Mouse (Mus musculus) embryonic fibroblast, embryonic 13.5 days (primary cell): ENCODE data around the gene Fignl2. TPM values are rescaled to one million over a fixed set of nuclear protein-coding genes. Genes with fewer than 3 reads are reported as not detected.

Experiments used
- H3K27ac ChIP-seq: 2 replicates; pipeline ENCODE4 v1.5.1; 2012; ENCODE audit warnings: low read length, control low read depth, inconsistent platforms; ENCODE audit not compliant: insufficient read depth
- H3K4me1 ChIP-seq: 2 replicates; pipeline ENCODE4 v1.6.1; 2011; ENCODE audit warnings: low read length; ENCODE audit not compliant: control insufficient read depth, insufficient read depth
- H3K4me3 ChIP-seq: 2 replicates; pipeline ENCODE4 v1.5.1; 2011; ENCODE audit warnings: mild to moderate bottlenecking, control low read depth, low read length; ENCODE audit not compliant: insufficient read depth
- CTCF ChIP-seq: IDR thresholded peaks from 2 replicates; pipeline ENCODE4 v1.5.1; 2011; ENCODE audit warnings: mild to moderate bottlenecking, control low read depth, low read length, moderate library complexity, borderline replicate concordance; ENCODE audit not compliant: insufficient read depth
- POLR2A ChIP-seq: IDR thresholded peaks from 2 replicates; pipeline ENCODE4 v1.6.1; 2011; ENCODE audit warnings: low read depth, mild to moderate bottlenecking, control low read depth, low read length, moderate library complexity
- polyA plus RNA-seq: library from polyadenylated mRNA; stranded (reverse); fragments of >200 nt; gene quantifications from 2 replicates; pipeline ENCODE4 v1.2.4, GENCODE M21; 2011; ENCODE audit warnings: low read depth; ENCODE audit not compliant: missing spikeins, insufficient read length

The Fignl2 gene
- polyA plus RNA-seq, 1 experiment = 1.3 TPM

DNA sequence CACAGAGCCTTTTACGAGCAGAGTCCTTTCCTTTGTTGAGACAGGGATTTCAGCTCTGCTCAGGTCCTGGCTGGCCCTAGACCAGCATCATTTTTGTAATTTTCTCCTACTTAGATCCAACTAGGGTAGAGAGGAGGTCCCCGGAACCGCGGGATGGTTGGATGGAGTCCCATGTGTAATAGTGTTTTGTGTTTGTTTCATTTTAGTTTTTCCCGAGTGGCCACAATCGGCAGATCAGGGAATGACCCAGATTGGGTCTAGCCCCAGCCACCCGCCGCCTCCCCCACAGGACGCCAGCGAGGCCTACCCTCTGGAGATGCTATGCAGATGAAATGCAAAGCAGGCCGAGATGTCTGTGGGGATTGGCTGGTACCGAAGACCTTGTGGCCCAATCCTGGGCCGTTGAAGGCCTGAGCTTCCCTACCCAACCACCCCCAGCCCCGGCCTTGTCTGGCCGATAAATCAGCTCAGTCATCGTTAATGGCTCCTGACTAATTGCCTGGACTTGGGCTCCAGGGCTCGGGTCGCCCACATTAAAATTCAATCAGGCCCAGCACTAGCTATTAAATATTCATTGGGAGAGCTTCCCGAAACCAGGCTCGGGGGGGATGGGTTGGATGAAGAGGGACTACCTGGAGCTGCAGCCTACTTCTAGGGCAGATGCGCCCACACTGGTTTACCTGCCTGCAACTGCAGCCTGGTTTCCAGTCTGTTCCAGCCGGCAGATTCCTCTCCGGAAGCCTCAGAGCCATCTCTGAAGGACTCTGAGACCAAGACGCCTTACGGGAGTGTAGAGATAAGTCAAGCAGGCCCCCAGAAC, 14.7 kb upstream of the Fignl2 start:
- Histone ChIP-seq H3K4me3 (no peak overlapping the region), H3K27ac (no peak overlapping the region), H3K4me1 (0 out of 2 replicates have a peak, but pooled peaks cover 2% of the 10 kb centered on the region)
- TF ChIP-seq POLR2A (no peak), CTCF (no peak)

DNA sequence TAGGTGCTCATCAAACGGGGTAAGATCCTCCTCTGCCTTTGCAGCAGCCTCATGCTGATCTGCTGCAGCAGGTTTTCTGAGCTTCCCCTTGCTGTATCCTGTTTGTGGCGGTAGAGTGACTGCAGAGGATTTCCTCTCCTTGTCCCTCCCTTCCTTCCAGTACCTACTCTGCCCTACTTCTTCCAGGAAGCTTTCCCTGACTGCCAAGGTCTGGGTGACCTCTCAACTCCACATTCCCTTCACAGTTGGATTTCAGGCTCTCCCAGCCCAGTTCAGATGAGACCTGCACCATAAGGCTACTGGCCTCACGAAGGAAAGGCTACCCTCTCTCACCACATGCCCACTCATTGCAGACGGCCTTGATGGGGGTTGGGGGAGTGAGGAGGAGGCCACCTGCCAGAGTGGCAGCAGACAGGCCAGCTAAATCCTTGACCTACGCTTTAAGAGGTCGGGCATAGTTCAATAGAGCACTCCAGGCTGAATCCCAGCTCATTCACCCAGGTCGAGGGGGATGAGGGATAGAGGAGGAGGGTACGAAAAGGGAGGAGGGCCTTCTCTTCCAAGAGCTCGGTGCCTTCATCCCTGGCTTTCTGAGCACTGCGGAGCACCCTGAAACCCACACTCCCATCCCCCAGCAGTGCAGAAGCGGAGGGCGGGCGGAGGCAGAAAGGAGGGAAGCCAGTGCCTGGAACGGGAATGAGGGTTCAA, 13.9 kb upstream of the Fignl2 start:
- Histone ChIP-seq H3K4me3 (no peak overlapping the region), H3K27ac (no peak overlapping the region), H3K4me1 (no peaks in the 10 kb centered on the region)
- no peak for TF ChIP-seq POLR2A
- no peak for TF ChIP-seq CTCF

DNA sequence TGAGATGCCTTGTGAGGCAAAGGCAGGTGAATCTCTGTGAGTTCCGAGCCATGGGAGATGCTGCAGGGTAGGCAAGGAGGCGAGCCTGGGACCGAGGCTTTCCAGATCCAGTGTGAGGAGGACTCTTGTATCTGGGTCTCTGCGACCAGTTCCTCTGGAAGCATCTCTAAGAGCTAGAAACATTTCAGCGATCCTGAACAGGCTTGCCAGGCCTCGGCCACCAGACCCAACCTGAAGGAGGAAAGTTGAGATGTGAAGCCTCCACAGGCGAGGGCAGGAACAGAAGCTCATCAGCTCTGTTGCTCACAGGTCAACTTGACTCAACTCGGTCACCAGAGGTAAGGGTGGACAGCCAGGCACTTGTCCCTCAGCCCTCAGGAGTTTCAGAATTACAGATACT, 13.2 kb upstream of the Fignl2 start:
- TF ChIP-seq POLR2A (no peak), CTCF (no peak)
- Histone ChIP-seq H3K27ac (no peak overlapping the region), H3K4me3 (no peak overlapping the region), H3K4me1 (no peaks in the 10 kb centered on the region)

DNA sequence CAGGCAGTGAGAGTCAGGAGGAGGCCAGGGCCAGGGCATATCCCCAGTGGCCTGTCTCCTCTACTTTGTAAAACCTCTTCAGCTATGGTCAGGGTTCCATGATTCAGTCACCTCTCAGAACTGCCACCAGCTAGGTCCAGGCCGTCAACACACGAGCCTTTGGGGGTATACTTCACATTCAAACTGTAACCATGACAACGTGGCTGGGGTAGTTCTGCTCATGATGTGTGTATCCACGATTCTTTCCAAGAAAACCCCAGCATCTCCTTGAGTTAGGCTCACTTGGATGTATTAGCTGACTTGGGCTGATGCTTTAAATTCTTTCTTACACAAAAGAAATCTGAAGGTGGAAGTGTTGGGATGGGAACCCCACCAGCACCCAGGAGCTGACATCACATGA, 9.9 kb upstream of the Fignl2 start:
- no peak for TF ChIP-seq POLR2A
- no peak for TF ChIP-seq CTCF
- H3K27ac ChIP-seq = no peak overlapping the region
- no peaks in the 10 kb centered on the region for H3K4me1 ChIP-seq
- no peak overlapping the region for H3K4me3 ChIP-seq

DNA sequence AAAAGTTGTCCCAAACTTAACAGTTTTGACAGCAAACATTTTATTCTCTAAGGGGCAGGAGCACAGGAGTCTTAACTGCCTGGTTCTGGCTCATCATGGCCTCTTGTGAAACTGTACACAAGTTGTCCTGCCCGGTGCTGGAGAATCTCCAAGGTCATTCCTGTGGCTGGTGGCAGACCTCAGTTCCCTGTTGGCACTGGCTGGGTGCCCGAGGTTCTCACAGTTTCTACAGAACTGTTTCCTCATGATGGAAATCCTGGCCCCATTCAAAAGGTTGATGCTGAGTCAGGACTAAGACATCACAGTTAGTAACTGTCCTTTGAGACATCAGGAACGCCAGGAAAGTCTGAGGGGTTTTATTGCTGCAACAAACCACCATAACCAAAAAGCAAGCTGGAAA, 8.6 kb upstream of the Fignl2 start:
- Histone ChIP-seq H3K27ac (no peak overlapping the region), H3K4me1 (no peaks in the 10 kb centered on the region), H3K4me3 (no peak overlapping the region)
- TF ChIP-seq POLR2A = no peak
- no peak for TF ChIP-seq CTCF

DNA sequence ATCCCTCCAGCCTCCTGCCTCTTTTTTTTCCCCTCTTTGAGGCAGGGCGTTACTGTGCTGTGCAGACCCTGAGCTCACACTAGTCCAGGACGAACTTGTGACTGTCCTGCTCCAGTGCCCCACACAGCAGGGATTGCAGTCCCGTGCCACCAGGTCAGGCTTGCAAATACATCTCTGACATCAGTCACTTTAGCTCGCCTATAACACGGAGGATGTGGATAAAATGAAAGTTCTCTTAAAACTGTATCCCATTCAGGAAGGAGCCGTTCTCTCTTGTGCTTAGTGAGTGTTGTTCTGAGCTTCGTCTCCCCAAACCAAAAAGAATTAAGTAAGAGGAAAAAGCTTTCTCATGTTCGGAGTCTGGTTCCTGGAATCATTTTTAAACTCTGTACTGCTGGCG, 8.1 kb upstream of the Fignl2 start:
- Histone ChIP-seq H3K4me3 (no peak overlapping the region), H3K27ac (no peak overlapping the region), H3K4me1 (no peaks in the 10 kb centered on the region)
- TF ChIP-seq POLR2A = no peak
- TF ChIP-seq CTCF = no peak

DNA sequence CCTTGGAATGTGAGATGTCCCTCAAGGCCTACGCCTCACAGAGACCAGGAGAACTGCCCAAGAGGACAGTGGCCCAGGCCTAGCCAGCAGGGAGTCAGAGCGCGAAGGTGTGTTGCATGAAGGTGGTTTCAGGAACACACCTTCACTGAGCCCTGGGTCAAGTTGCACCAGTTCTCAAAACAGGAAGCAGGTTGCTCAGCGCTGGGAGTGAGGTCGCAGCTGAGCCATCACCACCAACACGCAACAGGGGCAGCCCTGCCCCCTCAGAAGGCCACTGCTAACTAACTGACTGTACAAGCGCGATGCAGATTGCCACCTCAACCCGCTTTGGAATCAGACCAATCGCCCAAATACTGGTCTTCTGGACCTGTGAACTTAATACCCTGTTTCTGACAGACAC, 6.1 kb upstream of the Fignl2 start:
- H3K4me3 ChIP-seq = no peak overlapping the region
- TF ChIP-seq POLR2A (no peak), CTCF (no peak)
- no peak overlapping the region for H3K27ac ChIP-seq
- no peaks in the 10 kb centered on the region for H3K4me1 ChIP-seq

DNA sequence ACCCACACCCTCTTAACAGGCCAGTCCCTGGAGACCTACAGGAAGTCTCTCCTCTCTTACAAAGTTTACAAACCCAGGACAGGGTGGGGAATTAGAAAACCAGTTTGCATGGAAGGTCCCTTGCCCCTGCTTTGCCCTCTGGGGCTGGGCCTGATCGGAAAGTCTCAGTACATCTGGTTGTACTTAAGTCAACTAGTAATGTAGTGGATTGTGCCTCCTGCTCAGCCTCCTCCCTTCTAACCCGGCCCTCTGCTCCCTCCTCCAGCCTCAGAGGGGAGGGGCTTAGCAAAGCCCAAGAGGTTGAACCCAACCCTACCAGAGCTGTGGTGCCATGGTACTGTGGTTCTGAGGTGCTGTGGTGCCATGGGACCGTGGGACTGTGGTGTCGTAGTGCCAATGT, 3.9 kb upstream of the Fignl2 start:
- Histone ChIP-seq H3K4me3 (no peak overlapping the region), H3K27ac (no peak overlapping the region), H3K4me1 (no peaks in the 10 kb centered on the region)
- TF ChIP-seq POLR2A = no peak
- TF ChIP-seq CTCF = no peak

DNA sequence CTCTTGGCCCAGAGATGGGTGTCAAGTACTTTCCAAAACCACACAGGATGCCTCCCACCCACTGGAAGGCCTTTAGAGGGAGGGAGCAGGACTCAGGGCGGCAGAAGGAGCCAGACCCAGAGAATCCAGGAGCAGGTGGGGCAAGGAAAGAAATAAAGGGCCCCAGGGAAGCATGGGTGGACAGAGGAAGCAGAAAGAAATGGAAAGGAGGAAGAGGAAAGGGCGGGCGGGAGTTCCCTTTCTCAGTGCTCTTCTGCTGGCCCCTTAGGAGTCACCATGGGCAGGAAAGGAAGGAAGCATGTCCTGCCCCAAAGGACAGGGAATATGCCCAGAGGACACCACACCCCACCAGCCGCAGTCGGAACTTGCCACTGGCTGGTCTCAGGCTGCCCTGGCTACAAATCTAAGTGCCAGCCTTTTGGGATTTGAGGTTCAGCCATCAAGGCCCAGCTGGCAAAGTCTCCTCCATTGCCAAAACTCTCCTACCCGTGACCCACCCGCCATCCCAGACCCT, 2.7 kb upstream of the Fignl2 start:
- Histone ChIP-seq H3K4me1 (no peaks in the 10 kb centered on the region), H3K27ac (no peak overlapping the region), H3K4me3 (no peak overlapping the region)
- TF ChIP-seq POLR2A (no peak), CTCF (no peak)

DNA sequence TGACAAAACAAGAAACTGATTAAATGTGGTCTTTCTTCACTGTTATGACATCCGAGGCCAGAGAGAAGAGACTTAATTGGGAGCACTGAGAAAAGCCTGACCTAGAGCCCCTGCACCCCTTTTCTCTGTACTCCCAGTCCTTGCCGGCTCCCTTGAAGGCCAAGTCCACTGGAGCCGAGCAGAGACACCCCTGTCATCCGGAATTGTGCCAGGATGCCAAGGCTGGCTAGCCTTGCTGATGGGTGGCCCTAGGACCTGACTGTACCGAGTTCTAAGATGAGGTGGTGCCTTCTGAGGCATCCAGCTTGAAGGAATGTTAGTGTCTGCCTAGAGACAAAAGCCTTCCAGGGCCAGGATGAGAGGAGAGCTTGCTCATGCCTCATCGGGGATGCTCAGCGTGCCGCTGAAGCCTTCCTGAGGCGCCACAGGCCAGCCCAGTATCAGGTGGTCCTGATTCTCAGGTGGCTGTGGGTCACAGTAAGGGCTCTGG, 1.7 kb upstream of the Fignl2 start:
- Histone ChIP-seq H3K4me3 (no peak overlapping the region), H3K4me1 (no peaks in the 10 kb centered on the region), H3K27ac (no peak overlapping the region)
- TF ChIP-seq POLR2A (no peak), CTCF (no peak)
